Mouse (Mus musculus) cerebellum, postnatal 4 days (tissue): ENCODE results near the gene Bsn.
A peak's percentile ranks its signal among the peaks of the same experiment; 100 is the strongest.
"Not testable (repeated sequence)": the region's sequence is repeated elsewhere in the genome, so short reads cannot be mapped to it uniquely, and the experiment has no call there.

Source experiments
- DNase-seq, 2 experiments: peaks; one replicate each; pipeline ENCODE4 v3.0.0; 2022; ENCODE audit warnings: low spot score in 2 of 2, mixed read lengths in 1 of 2

Gene Bsn

DNA sequence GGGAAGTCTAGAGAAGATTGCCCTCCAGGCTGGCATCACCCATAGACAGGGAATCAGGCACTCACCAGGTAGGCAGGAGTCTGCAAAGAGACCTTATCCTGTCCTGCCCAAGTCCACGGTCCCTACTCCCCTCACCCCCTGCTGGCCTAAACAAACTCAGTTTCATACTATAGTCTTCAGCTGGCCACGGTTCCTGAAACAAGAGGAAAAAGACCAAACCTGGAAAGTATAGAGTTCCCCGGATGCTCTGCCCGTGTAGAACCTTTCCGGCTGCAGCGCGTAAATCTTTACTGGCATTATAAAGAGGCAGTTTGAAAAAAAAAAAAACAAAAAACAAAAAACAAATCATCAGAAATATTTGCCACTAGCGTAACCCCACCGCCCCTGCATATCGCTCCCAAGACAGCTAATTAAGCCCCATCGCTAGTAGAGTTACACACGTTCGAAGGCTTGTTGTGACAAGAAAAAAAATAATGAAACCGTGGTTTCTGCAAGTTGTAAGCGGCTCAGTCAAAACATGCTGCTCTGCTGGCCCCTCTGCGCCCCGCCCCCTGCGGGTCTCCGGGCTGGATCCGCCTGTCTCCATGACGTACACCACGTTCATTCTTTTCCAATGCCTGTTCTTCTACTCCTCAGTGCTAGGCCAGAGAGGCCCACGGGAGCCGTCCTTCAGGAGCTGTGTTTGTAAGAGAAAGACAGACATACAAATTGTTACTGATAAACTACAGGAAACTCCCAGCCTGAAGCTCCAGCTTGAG lies 6.9 kb upstream of the Bsn start:
- no peak for DNase-seq

DNA sequence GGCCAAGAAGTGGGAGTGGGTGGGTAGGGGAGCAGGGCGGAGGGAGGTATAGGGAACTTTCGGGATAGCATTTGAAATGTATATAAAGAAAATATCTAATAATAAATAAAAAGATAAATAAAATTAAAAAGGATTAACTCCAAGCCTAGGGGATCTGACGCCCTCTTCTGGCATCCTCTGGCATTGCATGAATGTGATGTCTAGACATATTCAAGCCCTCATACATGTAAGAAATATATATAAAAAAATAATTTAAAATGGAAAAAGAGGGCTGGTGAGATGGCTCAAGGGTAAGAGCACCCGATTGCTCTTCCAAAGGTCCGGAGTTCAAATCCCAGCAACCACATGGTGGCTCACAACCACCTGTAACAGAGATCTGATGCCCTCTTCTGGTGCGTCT lies 6.0 kb upstream of the Bsn start:
- not testable (repeated sequence) for DNase-seq

DNA sequence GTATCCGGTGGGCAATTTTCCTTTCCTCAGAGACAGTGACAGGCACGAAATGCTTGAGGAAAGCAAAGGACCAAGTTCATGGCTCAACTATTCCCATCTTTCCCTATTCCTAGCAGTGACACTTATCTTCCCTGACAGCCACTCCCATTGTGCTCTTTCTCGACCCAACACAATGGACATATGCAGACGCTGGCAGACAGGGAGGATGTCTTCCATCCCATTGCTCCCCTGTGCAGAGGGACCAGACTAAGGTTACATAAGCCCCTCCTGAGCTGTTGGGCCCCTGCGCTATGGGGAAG lies 747 bp downstream of the Bsn start:
- no peak for DNase-seq

DNA sequence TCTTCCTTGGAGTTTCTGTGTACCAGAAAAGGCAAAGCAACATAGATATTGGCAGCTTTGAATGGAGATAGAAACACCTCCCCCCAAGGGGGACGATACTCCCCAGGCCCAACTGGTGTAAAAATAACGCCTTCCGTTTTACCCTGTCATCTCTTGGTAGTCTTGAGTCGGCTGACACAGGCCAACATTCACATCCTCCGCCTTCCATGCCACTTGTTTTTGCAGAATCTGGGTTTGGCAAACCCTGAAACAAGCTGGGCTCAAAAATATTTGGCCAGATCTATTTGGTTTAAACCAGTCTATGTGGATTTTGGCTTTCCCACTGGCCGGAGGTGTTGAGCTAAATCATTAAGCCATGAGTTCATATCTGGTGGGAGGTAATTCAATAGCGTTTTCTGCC lies 1.2 kb downstream of the Bsn start:
- no peak for DNase-seq

DNA sequence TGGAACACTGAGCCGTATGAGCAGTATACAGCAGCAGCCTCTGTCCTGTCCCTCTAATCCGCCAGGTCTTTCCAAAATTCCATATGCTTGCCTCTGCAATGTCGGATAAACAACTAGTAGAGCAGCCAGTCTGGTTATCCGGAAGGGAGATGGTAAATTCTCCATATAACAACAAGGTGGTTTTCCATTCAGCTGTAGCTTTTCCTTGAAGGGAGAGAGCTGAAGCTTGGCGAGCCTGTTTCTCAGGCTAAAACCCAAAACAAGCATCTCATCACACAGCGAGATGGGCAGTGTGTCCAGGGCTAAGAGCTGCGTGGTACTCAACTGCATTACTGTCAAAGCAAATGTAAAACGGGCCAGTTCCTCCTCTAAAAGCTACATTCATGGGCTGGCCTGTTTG lies 1.7 kb downstream of the Bsn start:
- no peak for DNase-seq

DNA sequence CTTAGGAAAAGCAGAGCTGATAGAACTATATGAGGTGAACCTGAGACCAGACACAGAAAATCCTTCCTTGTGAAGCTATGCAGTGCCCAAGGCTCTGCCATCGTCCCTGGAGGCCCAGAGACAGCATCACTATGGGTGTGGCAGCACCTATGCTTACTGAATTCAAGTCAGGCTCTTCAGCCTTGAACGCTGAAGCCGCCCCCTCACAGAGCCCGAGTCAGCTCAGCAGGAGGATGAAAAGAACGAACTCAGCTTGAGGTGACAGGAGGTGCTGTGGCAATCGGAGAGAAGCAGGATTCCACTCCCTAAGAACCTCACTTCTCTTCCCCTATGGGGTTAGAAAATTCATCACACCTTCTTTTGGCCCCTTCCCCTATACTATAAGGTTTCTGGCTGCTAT lies 2.6 kb downstream of the Bsn start:
- DNase-seq, result no peak

DNA sequence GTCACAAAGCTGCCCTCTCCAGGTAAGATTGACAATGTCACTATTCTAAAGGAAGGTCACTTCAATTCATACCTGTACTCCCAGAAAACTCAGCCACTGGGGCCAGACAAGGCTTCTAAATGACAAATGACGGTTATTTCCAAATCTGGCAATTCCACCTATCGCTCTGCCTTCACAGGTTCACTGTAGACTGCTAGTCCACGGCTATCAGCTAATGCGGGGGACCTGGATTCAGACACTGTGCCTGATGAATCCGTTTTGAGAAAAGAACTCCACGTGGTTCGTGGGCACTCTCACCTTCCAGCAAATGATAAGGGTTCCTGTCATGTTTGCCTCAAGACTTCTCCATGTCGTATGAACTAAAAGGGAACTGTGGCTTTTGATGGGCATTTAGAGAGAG lies 4.4 kb downstream of the Bsn start:
- DNase-seq, result no peak

DNA sequence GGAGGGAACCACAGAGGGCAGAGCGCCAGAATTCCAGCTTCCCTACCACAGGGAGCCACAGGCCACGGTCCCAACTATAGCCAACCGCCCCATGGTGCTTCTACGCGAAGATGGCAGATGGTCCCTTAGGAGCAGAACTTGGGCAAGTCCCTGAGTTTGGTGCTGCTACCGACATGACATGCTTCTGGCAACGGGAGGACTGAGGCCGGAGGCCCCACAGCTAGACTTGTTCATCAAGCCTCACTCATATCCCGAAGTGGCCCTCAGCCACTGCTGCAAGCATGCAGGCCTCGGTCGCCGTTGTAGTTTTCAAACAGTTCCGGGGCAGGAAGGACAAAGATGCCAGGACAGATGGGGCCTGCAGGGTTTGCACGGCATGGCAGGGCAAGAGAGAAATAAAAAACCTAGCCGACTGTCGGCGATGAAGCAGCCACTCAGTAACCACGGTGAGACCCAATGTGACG lies 6.6 kb downstream of the Bsn start:
- no peak for DNase-seq

DNA sequence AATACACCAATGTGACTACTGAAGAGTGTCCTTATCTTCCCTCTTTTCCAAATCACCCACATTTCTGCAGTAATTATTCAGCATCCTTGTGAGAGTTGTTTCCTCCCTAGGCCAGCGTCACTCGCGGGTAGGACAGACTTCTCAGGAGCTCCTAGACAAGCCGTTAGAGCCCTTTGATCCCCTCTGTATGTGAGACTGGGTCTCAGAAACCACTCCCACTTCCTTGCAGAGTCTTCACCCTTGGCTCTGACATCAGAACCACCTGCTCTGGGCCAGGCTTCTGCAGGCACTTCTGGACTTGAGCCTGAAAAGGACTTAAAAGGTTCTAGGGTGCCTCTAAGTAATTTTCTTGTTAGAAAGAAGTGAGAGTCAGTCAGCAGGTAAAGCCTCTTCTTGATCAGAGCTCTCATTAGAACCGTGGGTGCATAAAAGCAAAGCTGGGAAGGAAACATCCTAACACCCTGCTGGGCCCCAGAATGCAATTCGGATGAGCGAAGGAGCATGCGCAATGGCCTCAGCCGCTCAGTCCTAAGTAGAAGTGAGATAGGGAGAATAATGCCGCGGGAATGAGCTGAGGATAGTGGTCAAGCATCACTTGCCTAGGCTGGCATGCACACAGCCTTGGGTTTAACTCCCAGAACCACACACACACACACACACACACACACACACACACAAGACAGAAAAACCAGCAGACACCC lies 7.2 kb downstream of the Bsn start:
- no peak for DNase-seq

DNA sequence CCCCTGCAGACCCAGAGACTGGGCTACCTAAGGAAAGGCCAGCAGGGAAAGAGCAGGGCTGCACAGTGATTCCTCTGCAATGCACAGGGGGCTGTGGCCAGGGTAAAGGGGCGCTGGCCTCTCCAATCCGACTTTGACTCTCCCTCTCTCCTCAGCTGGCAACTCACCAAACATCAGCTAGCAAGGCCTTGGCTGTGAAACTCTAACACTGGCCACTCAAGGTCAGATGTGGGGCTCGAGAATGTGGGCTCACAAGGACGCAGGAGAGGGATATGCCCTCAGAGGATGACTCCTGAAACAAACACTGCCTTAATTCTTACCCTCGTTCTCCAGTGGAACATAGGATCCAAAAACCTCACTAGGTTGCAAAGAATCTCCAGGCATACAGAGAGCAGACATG lies 11.8 kb downstream of the Bsn start:
- DNase-seq, result no peak

DNA sequence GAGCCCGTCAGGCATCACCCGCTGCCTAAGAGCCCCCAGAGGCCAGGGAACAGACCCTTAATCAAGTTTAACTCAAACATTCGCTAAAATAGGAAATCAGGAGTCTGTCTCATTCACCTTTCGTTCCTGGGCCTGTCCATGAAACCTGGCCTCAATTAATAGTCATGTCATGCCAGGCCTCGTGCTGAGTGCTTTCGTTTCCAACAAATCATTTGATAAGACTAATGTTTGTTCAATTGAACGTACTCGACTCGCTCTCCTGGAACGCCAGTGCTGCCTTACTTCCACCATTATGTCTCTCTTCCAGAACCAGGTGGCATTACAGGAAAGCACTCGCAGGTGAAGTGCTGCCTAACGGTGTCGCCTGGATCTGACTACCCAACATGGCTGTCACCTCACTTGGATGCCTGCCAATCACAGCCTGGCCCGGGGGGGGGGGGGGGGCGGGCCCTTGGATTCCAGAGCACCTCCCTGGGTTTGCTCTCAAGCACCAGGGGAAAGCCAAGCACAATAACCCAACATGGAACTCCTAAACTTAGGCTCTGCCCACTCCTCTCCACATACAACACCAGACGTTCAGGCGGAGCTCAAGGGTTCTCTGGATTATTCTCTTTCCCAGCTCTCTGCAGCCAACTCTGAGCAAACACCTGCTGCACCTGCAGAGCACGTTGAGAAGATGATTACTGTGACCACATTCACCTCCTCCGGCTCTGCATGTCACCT lies 14.9 kb downstream of the Bsn start:
- no peak for DNase-seq

DNA sequence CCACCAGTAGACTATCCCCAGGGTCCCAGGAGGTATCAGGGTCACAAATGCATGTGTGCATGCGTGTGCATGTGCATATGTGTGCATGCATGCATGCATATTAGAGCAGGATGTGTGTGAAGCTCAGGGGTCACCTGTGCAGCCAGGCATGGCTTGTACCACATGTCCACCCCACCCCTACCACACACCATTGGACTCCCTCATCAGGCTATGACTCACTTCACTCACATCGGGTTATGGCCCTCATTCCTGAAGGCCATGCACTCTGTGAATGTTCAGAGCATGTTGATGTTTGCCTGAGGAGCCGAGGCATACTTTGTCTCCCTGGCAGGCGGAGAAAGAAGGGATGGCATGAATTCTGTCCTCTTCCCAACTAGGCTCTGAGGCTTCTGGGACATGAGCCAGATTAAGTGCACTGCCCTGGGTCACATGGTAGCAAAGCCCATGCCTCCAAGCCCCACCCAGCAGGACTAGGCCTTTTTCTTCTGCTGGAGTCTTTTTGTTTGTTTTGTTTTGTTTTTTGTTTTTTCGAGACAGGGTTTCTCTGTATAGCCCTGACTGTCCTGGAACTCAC lies 17.3 kb downstream of the Bsn start:
- no peak for DNase-seq

DNA sequence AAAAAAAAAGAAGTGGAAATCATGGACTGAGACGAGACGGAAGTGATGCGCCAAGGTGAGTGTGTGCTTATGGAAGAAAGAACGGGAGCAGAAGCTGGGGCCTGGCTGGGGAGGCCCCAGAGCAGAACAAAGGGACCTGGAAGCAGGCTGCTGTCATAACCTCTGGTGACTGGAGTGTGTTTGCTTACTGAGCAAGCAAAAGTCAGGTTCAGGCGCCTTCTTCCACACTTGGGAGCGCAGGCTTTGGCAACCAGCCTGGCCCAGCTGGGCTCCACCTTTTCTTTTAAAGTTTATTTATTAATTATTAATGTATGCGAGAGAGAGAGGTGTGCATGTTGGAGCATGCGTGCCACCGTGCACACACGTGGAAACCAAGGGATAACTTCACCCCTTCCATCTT lies 20.4 kb downstream of the Bsn start:
- DNase-seq, result no peak

DNA sequence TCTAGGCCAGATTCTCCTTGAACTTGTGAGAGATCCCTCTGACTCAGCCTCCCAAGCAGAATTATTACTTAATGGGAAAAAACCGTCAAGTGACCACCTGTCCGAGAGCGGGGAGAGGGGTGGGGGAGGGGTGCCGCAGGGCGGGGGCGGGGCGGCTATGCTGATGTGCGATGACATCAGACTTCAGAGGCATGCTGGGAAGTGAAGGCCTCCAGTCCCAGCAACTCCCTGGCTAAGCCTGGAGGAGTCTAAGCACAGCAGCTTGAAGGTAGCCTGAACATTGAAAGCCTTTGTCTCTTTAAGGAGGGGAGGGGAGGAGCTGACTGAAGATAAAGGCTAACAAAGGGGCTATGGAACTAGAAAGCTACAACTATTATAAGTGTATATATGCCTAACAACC lies 25.0 kb downstream of the Bsn start:
- no peak for DNase-seq

DNA sequence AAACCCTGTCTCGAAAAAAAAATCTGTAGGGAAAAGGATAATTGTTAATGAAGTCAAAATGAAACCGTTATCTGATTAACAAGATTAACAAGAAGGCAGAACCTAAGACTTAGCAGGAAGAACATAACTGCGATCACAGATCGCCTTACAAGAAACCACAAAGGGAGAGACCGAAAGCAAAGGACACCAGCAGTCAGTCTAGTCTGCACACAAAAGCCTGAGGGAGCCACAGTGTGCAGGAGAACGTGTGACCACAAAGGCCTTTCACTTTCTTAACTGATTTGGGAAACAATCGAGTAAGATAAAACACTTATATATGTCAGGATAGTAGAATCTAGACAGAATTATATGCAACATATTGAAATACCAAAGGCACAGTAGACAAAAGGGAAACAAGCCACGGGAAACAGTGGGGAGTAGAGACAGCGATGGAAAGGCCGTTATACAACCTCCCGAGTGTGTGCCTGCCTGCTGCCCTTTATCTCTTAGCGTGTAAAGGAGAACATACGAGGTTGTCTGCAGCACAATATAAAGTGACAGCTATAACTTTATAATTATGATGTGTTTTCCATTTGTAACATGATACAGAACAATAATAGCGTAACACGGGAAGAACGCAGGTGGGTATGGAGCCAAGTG lies 26.4 kb downstream of the Bsn start:
- DNase-seq, result no peak

DNA sequence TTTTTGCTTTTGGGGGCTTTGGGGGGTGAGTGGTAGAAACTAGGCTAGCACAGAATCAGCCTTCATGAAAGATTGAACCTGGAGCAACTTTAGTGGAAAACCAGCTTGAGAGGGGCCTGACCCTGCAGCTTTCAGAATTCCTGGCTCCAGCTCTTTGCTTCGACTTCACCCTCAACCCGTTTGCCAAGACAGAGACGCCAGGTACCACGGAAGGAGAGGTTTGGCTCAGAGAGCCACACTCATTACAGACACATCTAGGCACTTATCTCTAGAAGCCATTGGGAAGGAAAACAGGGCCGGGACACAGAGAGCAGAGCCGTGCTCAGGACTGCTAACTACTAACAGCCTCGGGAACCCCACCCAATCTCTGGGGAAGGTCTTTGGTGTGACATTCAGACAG lies 32.3 kb downstream of the Bsn start:
- no peak for DNase-seq

DNA sequence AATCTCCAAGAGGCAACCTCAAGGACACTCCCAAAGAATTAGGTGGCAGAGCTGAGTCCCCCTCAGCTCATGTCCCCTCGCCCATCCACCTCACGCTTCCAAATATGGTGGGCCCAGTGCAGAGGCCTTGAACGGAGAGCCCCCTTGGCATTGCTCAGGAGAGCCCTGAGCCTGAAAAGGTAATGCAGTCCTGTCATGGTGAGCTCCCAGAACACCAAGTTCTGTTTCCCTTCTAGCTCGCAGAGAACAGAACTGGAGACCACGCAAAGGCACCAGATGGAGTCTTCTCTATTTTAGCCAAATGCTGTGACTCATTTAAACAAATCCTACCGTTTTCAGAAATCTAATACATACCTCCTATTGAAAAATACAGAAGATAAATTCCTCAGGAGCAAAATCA lies 32.7 kb downstream of the Bsn start:
- no peak for DNase-seq

DNA sequence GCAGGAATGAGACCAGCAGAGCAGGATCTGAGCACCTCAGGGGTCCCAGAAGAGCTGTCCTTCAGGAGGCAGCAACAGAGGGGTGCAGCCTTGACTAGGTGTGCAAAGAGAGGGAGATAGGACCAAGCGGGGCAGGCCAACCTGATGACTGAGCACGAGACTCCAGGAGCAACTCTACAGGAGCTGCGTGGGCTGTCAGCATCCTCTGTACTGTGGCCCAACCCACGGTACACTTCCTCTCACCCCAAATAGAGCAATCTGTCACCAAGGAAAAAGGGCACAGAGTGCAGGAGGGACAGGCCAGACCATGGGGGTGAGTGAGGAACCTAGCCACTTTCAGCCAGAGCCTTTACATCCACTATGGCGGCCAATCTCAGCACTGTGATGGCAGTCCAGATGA lies 33.4 kb downstream of the Bsn start:
- DNase-seq, result no peak

DNA sequence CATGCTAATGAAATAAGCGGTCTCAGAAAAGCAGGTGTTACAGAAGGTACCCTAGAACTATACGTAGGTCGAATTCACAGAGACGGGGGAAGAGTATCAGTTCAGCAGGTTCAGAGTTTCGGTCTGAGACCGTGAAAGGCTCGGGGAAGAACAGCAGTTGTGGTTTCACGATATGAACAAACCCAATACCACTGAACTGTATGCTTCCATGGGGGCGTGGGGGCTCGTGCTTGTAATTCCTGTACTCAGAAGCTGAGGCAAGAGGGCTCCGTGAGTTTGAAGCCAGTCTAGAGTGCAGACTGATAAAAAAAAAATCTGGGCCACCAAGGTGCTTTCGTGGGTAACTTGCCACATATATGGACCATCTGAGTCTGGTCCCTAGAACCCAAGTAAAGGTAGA lies 35.4 kb downstream of the Bsn start:
- DNase-seq, result no peak

DNA sequence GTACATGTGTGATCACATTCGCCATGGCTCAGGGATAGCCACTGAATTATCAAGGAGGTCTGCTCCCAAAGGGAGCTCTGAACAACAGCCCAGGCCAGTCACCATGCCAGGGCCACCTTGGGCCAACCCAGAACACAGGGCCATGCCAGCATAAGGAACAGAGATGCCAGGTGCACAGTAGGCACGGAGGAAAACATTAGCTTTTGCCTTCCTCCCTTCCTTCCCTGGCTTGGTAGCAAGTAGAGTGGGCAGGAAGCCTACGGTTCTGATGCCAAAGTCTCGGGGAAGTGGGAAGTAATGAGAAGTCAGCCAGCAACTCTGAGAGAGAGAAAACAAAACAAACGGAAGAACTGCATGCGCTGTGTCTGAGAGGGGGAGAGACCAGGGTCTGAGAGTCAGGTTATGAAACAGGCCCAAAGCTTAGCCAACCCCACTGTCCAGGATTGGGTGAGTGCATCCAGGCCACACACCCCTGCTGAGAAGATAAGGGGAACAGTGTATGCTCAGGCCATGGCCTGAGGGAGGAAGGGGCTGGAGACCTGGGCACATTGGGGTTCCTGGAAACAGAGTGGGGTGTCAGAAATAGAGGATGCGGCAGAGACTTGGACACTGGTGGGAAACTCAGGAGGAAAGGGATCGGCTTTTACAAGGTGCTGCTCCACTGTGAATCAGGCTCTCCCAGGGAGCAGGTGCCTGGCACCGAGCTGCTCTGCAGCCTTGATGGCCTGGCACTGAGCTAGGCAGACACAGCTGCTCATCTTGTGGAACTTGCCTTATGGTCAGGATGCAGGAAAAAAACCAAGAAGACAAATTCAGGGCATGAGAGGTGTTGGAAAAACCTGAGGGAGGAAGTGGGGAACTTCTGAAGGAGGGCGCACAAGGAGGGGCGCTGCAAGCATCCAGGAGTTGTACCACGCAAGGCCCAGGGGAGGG lies 36.4 kb downstream of the Bsn start:
- peak in 1 of 2 experiments; percentile 45 for DNase-seq

DNA sequence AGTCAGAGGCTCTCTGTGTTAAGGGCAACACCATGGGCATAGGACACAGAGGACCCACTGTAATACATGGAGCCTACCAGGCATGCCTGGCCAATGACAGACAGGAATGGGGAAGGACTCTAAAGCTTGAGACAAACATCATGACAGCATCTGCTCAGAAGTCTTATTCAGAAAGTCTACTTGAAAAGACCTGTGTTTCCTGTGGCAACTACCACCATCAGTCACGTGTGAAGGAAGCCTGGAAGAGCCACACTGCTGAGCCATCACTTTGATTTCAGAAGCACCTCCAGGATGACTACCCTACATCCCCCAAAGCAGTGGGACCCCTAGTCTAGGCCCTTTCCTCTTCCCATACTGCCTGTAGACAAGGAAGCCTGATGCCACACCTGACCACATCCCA lies 39.7 kb downstream of the Bsn start:
- DNase-seq, result no peak
